Mouse (Mus musculus): ENCODE results near the gene Bmf. TPM values are rescaled to one million over a fixed set of nuclear protein-coding genes. Genes with fewer than 3 reads are reported as not detected.

Gene Bmf
- polyA plus RNA-seq, 1 experiment, result 4.8 TPM

- Histone ChIP-seq H3ac (ENCODE audit: control insufficient read depth, insufficient read length) (no peak overlapping the region), H3K4me2 (ENCODE audit: low read depth) (no peak overlapping the region), H3K4me3 (no peak overlapping the region), H3K79me2 (ENCODE audit: control insufficient read depth, insufficient read depth) (no peaks in the 10 kb centered on the region), H3K36me3 (ENCODE audit: control insufficient read depth, insufficient read depth) (no peaks in the 10 kb centered on the region), H3K27me3 (ENCODE audit: control insufficient read depth, insufficient read depth, insufficient read length) (no peaks in the 10 kb centered on the region)
- no peak for TF ChIP-seq POLR2AphosphoS2 (IDR thresholded peaks at IDR 0.05; ENCODE audit: insufficient read length, low read depth)
- TF ChIP-seq TCF12 (IDR thresholded peaks at IDR 0.05; ENCODE audit: insufficient read depth, poor library complexity, severe bottlenecking), result no peak
- no peak for TF ChIP-seq SRF (IDR thresholded peaks at IDR 0.05; ENCODE audit: control insufficient read depth, insufficient read length, low read depth)
- TF ChIP-seq MYOD1 (IDR thresholded peaks at IDR 0.05; ENCODE audit: control insufficient read depth in 1 of 3, insufficient read length in 2 of 3, low read depth in 2 of 3), result no peak
- no peak for TF ChIP-seq POLR2A (IDR thresholded peaks at IDR 0.05; ENCODE audit: insufficient read length, low read depth)
- TF ChIP-seq MYOG (IDR thresholded peaks at IDR 0.05; ENCODE audit: control insufficient read depth in 1 of 3, insufficient read depth in 1 of 3, insufficient read length in 2 of 3, low read depth in 2 of 3), result no peak
- no peak for TF ChIP-seq REST (IDR thresholded peaks at IDR 0.05; ENCODE audit: insufficient read depth, insufficient read length)
- no peak for TF ChIP-seq TCF3 (IDR thresholded peaks at IDR 0.05; ENCODE audit: insufficient read length, low read depth)
- TF ChIP-seq E2F4 (IDR thresholded peaks at IDR 0.05; ENCODE audit: insufficient read depth), result no peak
- no peak for TF ChIP-seq MAX (IDR thresholded peaks at IDR 0.05; ENCODE audit: low read depth)
- TF ChIP-seq CEBPB (IDR thresholded peaks at IDR 0.05; ENCODE audit: insufficient read depth, poor library complexity, severe bottlenecking), result no peak
- no peak for TF ChIP-seq USF1 (IDR thresholded peaks at IDR 0.05; ENCODE audit: low read depth)
Observed at GRCm38 (mm10) chr2:118485415-118485814, 64.1 kb downstream of the Bmf start.

- no peaks in the 10 kb centered on the region for H3K36me3 ChIP-seq (ENCODE audit: control insufficient read depth, insufficient read depth)
- H3K4me3 ChIP-seq, result no peak overlapping the region
- H3K79me2 ChIP-seq (ENCODE audit: control insufficient read depth, insufficient read depth), result no peaks in the 10 kb centered on the region
- no peaks in the 10 kb centered on the region for H3K27me3 ChIP-seq (ENCODE audit: control insufficient read depth, insufficient read depth, insufficient read length)
- no peak for TF ChIP-seq E2F4 (IDR thresholded peaks at IDR 0.05; ENCODE audit: insufficient read depth)
- peak; percentile 18 to 72 (median 66) for TF ChIP-seq MYOD1 (IDR thresholded peaks at IDR 0.05; ENCODE audit: control insufficient read depth in 1 of 3, insufficient read length in 2 of 3, low read depth in 2 of 3)
- TF ChIP-seq CEBPB (IDR thresholded peaks at IDR 0.05; ENCODE audit: insufficient read depth, poor library complexity, severe bottlenecking), result no peak
- H3ac ChIP-seq (ENCODE audit: control insufficient read depth, insufficient read length), result no peak overlapping the region
- peak overlapping the region; percentile 36 for H3K4me2 ChIP-seq (ENCODE audit: low read depth)
Observed at GRCm38 (mm10) chr2:118484386-118484898, 65.0 kb downstream of the Bmf start.

GRCm38 (mm10) chr2:118483032-118483431, 66.5 kb downstream of the Bmf start:
- Histone ChIP-seq H3K4me3 (no peak overlapping the region), H3ac (ENCODE audit: control insufficient read depth, insufficient read length) (no peak overlapping the region), H3K79me2 (ENCODE audit: control insufficient read depth, insufficient read depth) (peaks cover 8% of the 10 kb centered on the region), H3K36me3 (ENCODE audit: control insufficient read depth, insufficient read depth) (no peaks in the 10 kb centered on the region), H3K4me2 (ENCODE audit: low read depth) (no peak overlapping the region), H3K27me3 (ENCODE audit: control insufficient read depth, insufficient read depth, insufficient read length) (no peaks in the 10 kb centered on the region)
- TF ChIP-seq POLR2A (IDR thresholded peaks at IDR 0.05; ENCODE audit: insufficient read length, low read depth), result no peak
- TF ChIP-seq MYOG (IDR thresholded peaks at IDR 0.05; ENCODE audit: control insufficient read depth in 1 of 3, insufficient read depth in 1 of 3, insufficient read length in 2 of 3, low read depth in 2 of 3), result peak in 1 of 3 experiments; percentile 72
- TF ChIP-seq MYOD1 (IDR thresholded peaks at IDR 0.05; ENCODE audit: control insufficient read depth in 1 of 3, insufficient read length in 2 of 3, low read depth in 2 of 3), result peak in 2 of 3 experiments; percentile 28 to 70
- TF ChIP-seq SRF (IDR thresholded peaks at IDR 0.05; ENCODE audit: control insufficient read depth, insufficient read length, low read depth), result no peak
- TF ChIP-seq CEBPB (IDR thresholded peaks at IDR 0.05; ENCODE audit: insufficient read depth, poor library complexity, severe bottlenecking), result no peak
- TF ChIP-seq USF1 (IDR thresholded peaks at IDR 0.05; ENCODE audit: low read depth), result no peak
- TF ChIP-seq MAX (IDR thresholded peaks at IDR 0.05; ENCODE audit: low read depth), result no peak
- no peak for TF ChIP-seq E2F4 (IDR thresholded peaks at IDR 0.05; ENCODE audit: insufficient read depth)

- Histone ChIP-seq H3ac (ENCODE audit: control insufficient read depth, insufficient read length) (no peak overlapping the region), H3K4me3 (no peak overlapping the region), H3K79me2 (ENCODE audit: control insufficient read depth, insufficient read depth) (peaks cover 12% of the 10 kb centered on the region), H3K36me3 (ENCODE audit: control insufficient read depth, insufficient read depth) (peaks cover 7% of the 10 kb centered on the region), H3K4me2 (ENCODE audit: low read depth) (no peak overlapping the region), H3K27me3 (ENCODE audit: control insufficient read depth, insufficient read depth, insufficient read length) (no peaks in the 10 kb centered on the region)
- TF ChIP-seq E2F4 (IDR thresholded peaks at IDR 0.05; ENCODE audit: insufficient read depth) (no peak), MYOD1 (IDR thresholded peaks at IDR 0.05; ENCODE audit: control insufficient read depth in 1 of 3, insufficient read length in 2 of 3, low read depth in 2 of 3) (no peak), POLR2AphosphoS2 (IDR thresholded peaks at IDR 0.05; ENCODE audit: insufficient read length, low read depth) (no peak), MAX (IDR thresholded peaks at IDR 0.05; ENCODE audit: low read depth) (no peak), MYOG (IDR thresholded peaks at IDR 0.05; ENCODE audit: control insufficient read depth in 1 of 3, insufficient read depth in 1 of 3, insufficient read length in 2 of 3, low read depth in 2 of 3) (no peak), POLR2A (IDR thresholded peaks at IDR 0.05; ENCODE audit: insufficient read length, low read depth) (no peak), SRF (IDR thresholded peaks at IDR 0.05; ENCODE audit: control insufficient read depth, insufficient read length, low read depth) (no peak), TCF3 (IDR thresholded peaks at IDR 0.05; ENCODE audit: insufficient read length, low read depth) (no peak), REST (IDR thresholded peaks at IDR 0.05; ENCODE audit: insufficient read depth, insufficient read length) (no peak)
Observed at GRCm38 (mm10) chr2:118480886-118481285, 68.6 kb downstream of the Bmf start.

- H3K79me2 ChIP-seq (ENCODE audit: control insufficient read depth, insufficient read depth), result peaks cover 12% of the 10 kb centered on the region
- H3ac ChIP-seq (ENCODE audit: control insufficient read depth, insufficient read length), result peak within 1 kb of the TSS; percentile 15
- H3K4me2 ChIP-seq (ENCODE audit: low read depth), result peak within 1 kb of the TSS; percentile 92
- peak within 1 kb of the TSS; percentile 38 for H3K4me3 ChIP-seq
- H3K27me3 ChIP-seq (ENCODE audit: control insufficient read depth, insufficient read depth, insufficient read length), result no peaks in the 10 kb centered on the region
- TF ChIP-seq TCF3 (IDR thresholded peaks at IDR 0.05; ENCODE audit: insufficient read length, low read depth), result no peak
- TF ChIP-seq POLR2AphosphoS2 (IDR thresholded peaks at IDR 0.05; ENCODE audit: insufficient read length, low read depth), result peak; percentile 94
- TF ChIP-seq USF1 (IDR thresholded peaks at IDR 0.05; ENCODE audit: low read depth), result no peak
- no peak for TF ChIP-seq E2F4 (IDR thresholded peaks at IDR 0.05; ENCODE audit: insufficient read depth)
- no peak for TF ChIP-seq MYOD1 (IDR thresholded peaks at IDR 0.05; ENCODE audit: control insufficient read depth in 1 of 3, insufficient read length in 2 of 3, low read depth in 2 of 3)
- no peak for TF ChIP-seq MYOG (IDR thresholded peaks at IDR 0.05; ENCODE audit: control insufficient read depth in 1 of 3, insufficient read depth in 1 of 3, insufficient read length in 2 of 3, low read depth in 2 of 3)
- TF ChIP-seq POLR2A (IDR thresholded peaks at IDR 0.05; ENCODE audit: insufficient read length, low read depth), result peak; percentile 90
- peaks cover 20% of the 10 kb centered on the region for H3K36me3 ChIP-seq (ENCODE audit: control insufficient read depth, insufficient read depth)
Observed at GRCm38 (mm10) chr2:118479550-118479909, 70.0 kb downstream of the Bmf start, which contains the start of gene Srp14. Gene Srp14, minus strand, starts transcription at chr2:118479711.
